Mouse (Mus musculus) mature B cell (primary cell): ENCODE results near the gene Olfr1426.
"Not testable (repeated sequence)": the region's sequence is repeated elsewhere in the genome, so short reads cannot be mapped to it uniquely, and the experiment has no call there.

ENCODE experiments used
- in situ Hi-C: fragments of 300-500 bp; cut with MboI; formaldehyde crosslinking; loops from 2 replicates; pipeline ENCODE4 v1.14.3; 2019

The Olfr1426 gene

GRCm38 (mm10) chr19:12091913-12092312 is at the start of gene Olfr1426:
TSS of gene Olfr1426 (minus strand) at chr19:12092013.
- in situ Hi-C loops = no loop called here

- in situ Hi-C loops = no loop called here
These were observed 42.5 kb upstream of the Olfr1426 start for GRCm38 (mm10) chr19:12134289-12134688.

- in situ Hi-C loops = no loop called here
These were observed 31.3 kb upstream of the Olfr1426 start, which contains the start of gene Olfr76 for GRCm38 (mm10) chr19:12123103-12123502. TSS of gene Olfr76 (minus strand) at chr19:12123203.

- in situ Hi-C loops = no loop called here
These were observed 24.7 kb upstream of the Olfr1426 start for GRCm38 (mm10) chr19:12116464-12116863.

GRCm38 (mm10) chr19:12115797-12116196 is 24.0 kb upstream of the Olfr1426 start, which contains the start of gene Olfr1428:
TSS of gene Olfr1428 (minus strand) at chr19:12115897.
- in situ Hi-C loops = no loop called here

- in situ Hi-C loops = no loop called here
These were observed 22.0 kb upstream of the Olfr1426 start for GRCm38 (mm10) chr19:12113807-12114206.

- in situ Hi-C loops = no loop called here
These were observed 12.7 kb upstream of the Olfr1426 start for GRCm38 (mm10) chr19:12104541-12104940.

GRCm38 (mm10) chr19:12103234-12103633 is 11.4 kb upstream of the Olfr1426 start, which contains the start of gene Olfr1427:
TSS of gene Olfr1427 (minus strand) at chr19:12103334.
- in situ Hi-C loops = no loop called here

- in situ Hi-C loops = not testable (repeated sequence)
These were observed 14.2 kb downstream of the Olfr1426 start, which contains the start of gene Olfr1425 for GRCm38 (mm10) chr19:12077631-12078030. TSS of gene Olfr1425 (minus strand) at chr19:12077731.

GRCm38 (mm10) chr19:12069546-12069945 is 22.3 kb downstream of the Olfr1426 start:
- in situ Hi-C loops = not testable (repeated sequence)

- in situ Hi-C loops = not testable (repeated sequence)
These were observed 24.0 kb downstream of the Olfr1426 start for GRCm38 (mm10) chr19:12067806-12068205.

GRCm38 (mm10) chr19:12062582-12062981 is 29.2 kb downstream of the Olfr1426 start, which contains the start of gene Olfr1424:
TSS of gene Olfr1424 (minus strand) at chr19:12062682.
- in situ Hi-C loops = not testable (repeated sequence)

GRCm38 (mm10) chr19:12043163-12043562 is 48.6 kb downstream of the Olfr1426 start:
- in situ Hi-C loops = no loop called here

- in situ Hi-C loops = no loop called here
These were observed 50.6 kb downstream of the Olfr1426 start, which contains the start of gene Olfr1423 for GRCm38 (mm10) chr19:12041217-12041616. TSS of gene Olfr1423 (minus strand) at chr19:12041317.

GRCm38 (mm10) chr19:12037727-12038126 is 54.1 kb downstream of the Olfr1426 start:
- in situ Hi-C loops = no loop called here
